In genomic region chr3:31904156-31904555, GRCm38 (mm10) we compare ENCODE assay signal across 15 mouse cellular contexts. TPM values are rescaled to one million over a fixed set of nuclear protein-coding genes. Genes with fewer than 3 reads are reported as not detected.
DNase-seq lines count a peak whose midpoint lies in the region; ATAC-seq and TF ChIP-seq lines count a peak whose summit lies in the region.
"Had no signal": no experiment of that assay in that cellular context is flagged by ENCODE, and none has a peak within 500 bp of the region (broad histone marks: within the 10 kb centered on the region; RNA-seq: fewer than 3 reads in every experiment).

No protein-coding gene starts in this region.

- H3K27ac ChIP-seq in intestine, embryonic 14.5 days (ENCODE audit: low read depth) = no peak overlapping the region
- H3K27ac ChIP-seq in intestine, embryonic 16.5 days (ENCODE audit: low read length) = no peak overlapping the region
- no peak overlapping the region for H3K27ac ChIP-seq in forebrain, embryonic 16.5 days (ENCODE audit: low read length)
- H3K27ac ChIP-seq in hindbrain, postnatal 0 days = no peak overlapping the region
- H3K27ac ChIP-seq in midbrain, postnatal 0 days (ENCODE audit: low read depth, low read length) = no peak overlapping the region
- H3K27ac ChIP-seq: heart, adult 2 months; heart, embryonic 15.5 days; liver, embryonic 13.5 days had no signal

- DNase-seq in intestine, embryonic 14.5 days (ENCODE audit: low spot score) = no peak
- no peak for DNase-seq in hindbrain, postnatal 0 days (ENCODE audit: low spot score)
- no peak for DNase-seq in midbrain, postnatal 0 days (ENCODE audit: low spot score)
- DNase-seq in cerebellum, postnatal 25 days = no peak
- DNase-seq: adrenal gland, postnatal 36 days; gastrocnemius, postnatal 10 days; heart, adult 2 months; liver, embryonic 13.5 days; thymus, postnatal 14 days had no signal

- H3K4me3 ChIP-seq in intestine, embryonic 14.5 days (ENCODE audit: low read depth, low read length) = no peak overlapping the region
- H3K4me3 ChIP-seq in intestine, embryonic 16.5 days (ENCODE audit: low read length) = no peak overlapping the region
- no peak overlapping the region for H3K4me3 ChIP-seq in forebrain, embryonic 16.5 days (replicated peaks; ENCODE audit: low read length)
- peak overlapping the region; percentile 49 for H3K4me3 ChIP-seq in hindbrain, postnatal 0 days (ENCODE audit: low read length)
- peak overlapping the region; percentile 43 for H3K4me3 ChIP-seq in midbrain, postnatal 0 days (ENCODE audit: low read depth, low read length)
- H3K4me3 ChIP-seq: heart, adult 2 months; liver, embryonic 13.5 days had no signal

- no peaks in the 10 kb centered on the region for H3K27me3 ChIP-seq in intestine, embryonic 14.5 days (replicated peaks; ENCODE audit: control insufficient read depth, insufficient read depth, low read length)
- H3K27me3 ChIP-seq in intestine, embryonic 16.5 days (replicated peaks; ENCODE audit: control insufficient read depth, insufficient read depth, low read length) = no peaks in the 10 kb centered on the region
- no peaks in the 10 kb centered on the region for H3K27me3 ChIP-seq in forebrain, embryonic 16.5 days (replicated peaks; ENCODE audit: control insufficient read depth, insufficient read depth, low read length)
- no peaks in the 10 kb centered on the region for H3K27me3 ChIP-seq in hindbrain, postnatal 0 days (ENCODE audit: insufficient read depth, low read length)
- no peaks in the 10 kb centered on the region for H3K27me3 ChIP-seq in midbrain, postnatal 0 days (ENCODE audit: insufficient read depth, low read length)
- H3K27me3 ChIP-seq: heart, embryonic 15.5 days had no signal

- H3K36me3 ChIP-seq in intestine, embryonic 14.5 days (ENCODE audit: control insufficient read depth, insufficient read depth, low read length) = no peaks in the 10 kb centered on the region
- no peaks in the 10 kb centered on the region for H3K36me3 ChIP-seq in intestine, embryonic 16.5 days (ENCODE audit: control insufficient read depth, insufficient read depth, low read length)
- H3K36me3 ChIP-seq in forebrain, embryonic 16.5 days (ENCODE audit: control insufficient read depth, insufficient read depth) = no peaks in the 10 kb centered on the region
- H3K36me3 ChIP-seq in hindbrain, postnatal 0 days (ENCODE audit: insufficient read depth, low read length) = no peaks in the 10 kb centered on the region
- H3K36me3 ChIP-seq in midbrain, postnatal 0 days (ENCODE audit: insufficient read depth, low read length) = no peaks in the 10 kb centered on the region
- H3K36me3 ChIP-seq: G1E; heart, embryonic 15.5 days; liver, embryonic 13.5 days had no signal

- H3K4me2 ChIP-seq in intestine, embryonic 14.5 days (ENCODE audit: low read length) = peak overlapping the region; percentile 68
- no peak overlapping the region for H3K4me2 ChIP-seq in intestine, embryonic 16.5 days (ENCODE audit: low read depth, low read length)
- H3K4me2 ChIP-seq in forebrain, embryonic 16.5 days (ENCODE audit: low read length) = peak overlapping the region; percentile 14; the same call in 1 of the 2 replicates
- peak overlapping the region; percentile 81 for H3K4me2 ChIP-seq in hindbrain, postnatal 0 days (ENCODE audit: low read depth, low read length)
- H3K4me2 ChIP-seq in midbrain, postnatal 0 days (ENCODE audit: low read depth, low read length, poor library complexity, severe bottlenecking) = peak overlapping the region; percentile 66
- H3K4me2 ChIP-seq: liver, embryonic 13.5 days had no signal

- no peak for ATAC-seq in intestine, embryonic 14.5 days (replicated peaks; ENCODE audit: low FRiP score, low TSS enrichment, low read depth)
- ATAC-seq in intestine, embryonic 16.5 days = no peak
- ATAC-seq in forebrain, embryonic 16.5 days = no peak
- no peak for ATAC-seq in hindbrain, postnatal 0 days
- no peak for ATAC-seq in midbrain, postnatal 0 days (ENCODE audit: low FRiP score)
- no peak for ATAC-seq in cerebellum, adult (ENCODE audit: insufficient number of reproducible peaks, low FRiP score, low TSS enrichment)

- TF ChIP-seq CTCF in hindbrain, postnatal 0 days (IDR thresholded peaks at IDR 0.05; ENCODE audit: low read depth) = no peak
- no peak for TF ChIP-seq CTCF in midbrain, postnatal 0 days (IDR thresholded peaks at IDR 0.05)

- 33% methylated on average over 5 of the region's 5 CpGs for WGBS in intestine, embryonic 14.5 days
- WGBS in intestine, embryonic 16.5 days = 42% methylated on average over 5 of the region's 5 CpGs
- WGBS in forebrain, embryonic 16.5 days = 66% methylated on average over 5 of the region's 5 CpGs
- 71% methylated on average over 5 of the region's 5 CpGs for WGBS in hindbrain, postnatal 0 days
- WGBS in midbrain, postnatal 0 days = 44% methylated on average over 5 of the region's 5 CpGs

- H3K9me3 ChIP-seq in intestine, embryonic 14.5 days (ENCODE audit: control insufficient read depth, low read length) = no peaks in the 10 kb centered on the region
- H3K9me3 ChIP-seq in intestine, embryonic 16.5 days (ENCODE audit: control insufficient read depth, low read length) = no peaks in the 10 kb centered on the region
- no peaks in the 10 kb centered on the region for H3K9me3 ChIP-seq in forebrain, embryonic 16.5 days (ENCODE audit: control insufficient read depth, low read length)
- no peaks in the 10 kb centered on the region for H3K9me3 ChIP-seq in hindbrain, postnatal 0 days (ENCODE audit: low read length)
- H3K9me3 ChIP-seq in midbrain, postnatal 0 days (ENCODE audit: low read length) = no peaks in the 10 kb centered on the region
- H3K9me3 ChIP-seq: G1E; heart, embryonic 15.5 days; liver, embryonic 13.5 days had no signal

- peaks cover 25% of the 10 kb centered on the region for H3K4me1 ChIP-seq in intestine, embryonic 14.5 days (replicated peaks; ENCODE audit: control insufficient read depth, insufficient read depth, low read length)
- H3K4me1 ChIP-seq in intestine, embryonic 16.5 days (ENCODE audit: control insufficient read depth, insufficient read depth, low read length) = peaks cover 15% of the 10 kb centered on the region
- peaks cover 10% of the 10 kb centered on the region for H3K4me1 ChIP-seq in forebrain, embryonic 16.5 days (replicated peaks; ENCODE audit: control insufficient read depth, insufficient read depth, low read length)
- H3K4me1 ChIP-seq in hindbrain, postnatal 0 days (ENCODE audit: insufficient read depth, low read length) = no peaks in the 10 kb centered on the region
- peaks cover 5% of the 10 kb centered on the region; the same call in 1 of the 2 replicates for H3K4me1 ChIP-seq in midbrain, postnatal 0 days (ENCODE audit: insufficient read depth, low read length)
- H3K4me1 ChIP-seq: liver, embryonic 13.5 days had no signal

- no peak overlapping the region for H3K9ac ChIP-seq in intestine, embryonic 14.5 days (ENCODE audit: low read length)
- H3K9ac ChIP-seq in intestine, embryonic 16.5 days (ENCODE audit: low read depth, low read length) = no peak overlapping the region
- H3K9ac ChIP-seq in forebrain, embryonic 16.5 days (replicated peaks; ENCODE audit: low read depth, low read length) = no peak overlapping the region
- no peak overlapping the region for H3K9ac ChIP-seq in hindbrain, postnatal 0 days (replicated peaks; ENCODE audit: low read length)
- no peak overlapping the region for H3K9ac ChIP-seq in midbrain, postnatal 0 days (replicated peaks; ENCODE audit: low read length, poor library complexity, severe bottlenecking)
- H3K9ac ChIP-seq: heart, embryonic 15.5 days; liver, embryonic 13.5 days had no signal

RNA-seq across cellular contexts. Expression of gene Kcnmb2, which starts 1.8 kb away (rescaled TPM):
- 2.4 and 3.7 TPM in 2 replicates for polyA plus RNA-seq in intestine, embryonic 14.5 days (2014; fragmentation: Nextera tagmentation; extraction: Ambion mirVana)
- polyA plus RNA-seq in intestine, embryonic 16.5 days (2015; fragmentation: Nextera tagmentation; extraction: Ambion mirVana) = 0.75 and 0.88 TPM in 2 replicates
- 5.2 and 5.6 TPM in 2 replicates for polyA plus RNA-seq in forebrain, embryonic 16.5 days (2015; fragmentation: Nextera tagmentation; extraction: Ambion mirVana)
- 5.5 and 7.3 TPM in 2 replicates for total RNA-seq in hindbrain, postnatal 0 days (2014; rRNA removed)
- 10.1 and 10.3 TPM in 2 replicates for polyA plus RNA-seq in hindbrain, postnatal 0 days (2015; fragmentation: Nextera tagmentation; extraction: Ambion mirVana)
- 10.0 and 15.0 TPM in 2 replicates for total RNA-seq in midbrain, postnatal 0 days (2014; rRNA removed)
- 10.4 and 11.3 TPM in 2 replicates for polyA plus RNA-seq in midbrain, postnatal 0 days (2015; fragmentation: Nextera tagmentation; extraction: Ambion mirVana)
- total RNA-seq: heart, adult 2 months had no signal
- polyA plus RNA-seq: G1E; limb, embryonic 11.5 days had no signal

Comparison
In these comparisons a context has a peak if more than half of its experiments do, and no peak if none do; other contexts are left out.
1. H3K4me3 ChIP-seq: peak in hindbrain, postnatal 0 days (single experiment) and midbrain, postnatal 0 days (single experiment); none in intestine, embryonic 14.5 days (single experiment), intestine, embryonic 16.5 days (single experiment) and forebrain, embryonic 16.5 days (single experiment).